Mouse (Mus musculus) 3134 (cell line): ENCODE data around the gene Moap1.

Experiments
- DNase-seq: peaks from one replicate; pipeline ENCODE4 v3.0.0-alpha.2; 2011; ENCODE audit warnings: low spot score; ENCODE audit not compliant: insufficient read length; ENCODE audit errors: extremely low read depth

Moap1 gene

DNA sequence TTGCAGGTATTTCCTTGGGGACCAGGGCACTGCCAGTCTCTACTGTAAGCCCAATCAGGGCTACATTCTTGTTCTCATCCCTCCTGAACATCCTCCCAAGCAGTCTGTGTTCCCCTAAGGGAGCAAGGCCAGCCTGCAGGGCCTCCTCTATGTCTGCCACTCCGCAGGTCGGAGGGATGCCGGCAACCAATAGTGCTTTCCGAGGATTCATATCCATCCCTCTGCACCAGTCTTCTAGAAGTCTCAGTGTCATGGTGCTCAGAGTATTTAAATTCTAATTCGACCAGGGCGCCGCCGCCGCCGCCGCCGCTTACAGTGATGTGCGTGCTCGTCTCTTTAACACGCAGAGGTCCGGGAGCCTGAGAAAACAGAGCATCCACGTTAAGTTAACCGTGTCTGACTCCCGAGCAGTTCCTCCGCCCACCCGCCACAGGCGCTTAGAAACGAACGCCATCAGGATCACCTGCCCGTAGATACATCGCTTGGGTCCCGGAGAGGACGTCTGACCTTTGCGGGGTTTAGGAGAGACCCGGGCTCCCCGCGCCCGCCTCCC lies 349 bp downstream of the Moap1 start:
- DNase-seq, result no peak

DNA sequence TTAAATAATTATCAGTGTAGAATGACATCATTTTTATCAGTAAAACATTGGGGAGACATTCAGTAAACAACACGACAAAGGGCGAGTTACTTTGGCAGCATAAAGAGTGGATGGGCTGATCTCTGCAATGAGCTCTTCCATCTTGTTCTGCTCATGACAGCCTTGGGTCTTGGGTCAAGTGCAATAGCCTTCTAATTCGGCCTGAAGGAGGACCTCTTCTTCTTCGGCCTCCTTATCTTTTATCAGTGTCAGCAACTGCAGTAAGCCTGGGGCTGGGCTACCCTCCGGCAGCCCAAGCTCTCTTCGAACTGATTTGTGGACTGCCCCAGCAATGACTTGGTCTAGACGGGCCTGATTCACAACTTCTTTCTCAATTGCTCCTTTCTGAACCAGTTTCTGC lies 1.4 kb downstream of the Moap1 start:
- DNase-seq, result no peak

DNA sequence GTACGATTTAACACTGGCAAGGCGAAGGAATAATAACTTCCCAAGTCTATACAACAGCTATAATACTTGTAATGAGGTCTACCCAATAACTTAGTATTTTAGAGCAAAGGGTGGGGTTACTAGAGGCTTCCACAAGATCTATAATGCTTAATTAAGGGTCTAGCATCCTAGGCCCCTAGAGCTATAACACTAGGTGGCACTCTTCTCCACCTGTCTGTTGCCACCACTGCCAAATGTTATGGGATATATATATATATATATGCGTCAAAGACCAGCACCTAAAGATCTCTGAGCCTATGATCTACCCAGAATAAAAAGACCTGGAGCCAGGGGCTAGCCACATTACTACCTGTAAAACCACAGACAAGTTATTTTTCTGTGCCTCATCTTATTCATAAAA lies 3.2 kb downstream of the Moap1 start:
- no peak for DNase-seq

DNA sequence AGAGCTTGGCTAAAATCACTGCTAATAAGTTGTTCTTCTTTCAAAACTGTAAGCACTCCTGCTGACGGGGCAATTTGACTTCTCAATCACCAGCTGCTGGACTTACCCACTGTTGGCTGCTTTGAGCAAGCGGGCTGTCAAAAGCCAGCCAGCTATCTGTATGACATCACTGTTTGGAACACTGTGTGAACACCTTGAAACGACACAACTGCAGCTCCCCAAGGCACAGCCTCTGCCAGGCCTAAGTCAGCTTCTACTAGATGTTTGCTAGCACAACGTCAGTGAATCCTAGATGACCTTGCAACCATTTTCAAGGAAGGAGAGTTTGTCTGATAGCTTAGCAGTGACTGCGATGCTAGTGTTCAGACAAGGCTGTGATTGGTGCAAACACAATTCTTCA lies 4.4 kb downstream of the Moap1 start:
- DNase-seq, result no peak

DNA sequence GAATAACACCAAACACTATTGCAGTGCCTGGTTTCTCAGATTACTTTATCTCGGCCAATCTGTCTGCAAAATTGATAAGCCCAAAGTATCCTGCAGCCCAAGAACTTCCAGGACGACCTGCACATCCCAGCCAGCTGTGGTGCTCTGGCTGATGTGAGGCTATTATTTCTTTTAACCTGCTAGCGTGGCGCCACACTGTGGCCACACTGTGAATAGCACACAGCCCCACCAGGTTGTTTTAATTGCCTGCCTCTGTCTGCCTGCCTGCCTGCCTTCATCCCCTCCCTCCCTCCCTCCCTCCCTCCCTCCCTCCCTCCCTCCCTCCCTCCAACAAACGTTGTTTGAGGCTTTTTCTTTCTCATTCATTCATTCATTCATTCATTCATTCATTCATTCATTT lies 10.1 kb downstream of the Moap1 start:
- peak; percentile 27 for DNase-seq

DNA sequence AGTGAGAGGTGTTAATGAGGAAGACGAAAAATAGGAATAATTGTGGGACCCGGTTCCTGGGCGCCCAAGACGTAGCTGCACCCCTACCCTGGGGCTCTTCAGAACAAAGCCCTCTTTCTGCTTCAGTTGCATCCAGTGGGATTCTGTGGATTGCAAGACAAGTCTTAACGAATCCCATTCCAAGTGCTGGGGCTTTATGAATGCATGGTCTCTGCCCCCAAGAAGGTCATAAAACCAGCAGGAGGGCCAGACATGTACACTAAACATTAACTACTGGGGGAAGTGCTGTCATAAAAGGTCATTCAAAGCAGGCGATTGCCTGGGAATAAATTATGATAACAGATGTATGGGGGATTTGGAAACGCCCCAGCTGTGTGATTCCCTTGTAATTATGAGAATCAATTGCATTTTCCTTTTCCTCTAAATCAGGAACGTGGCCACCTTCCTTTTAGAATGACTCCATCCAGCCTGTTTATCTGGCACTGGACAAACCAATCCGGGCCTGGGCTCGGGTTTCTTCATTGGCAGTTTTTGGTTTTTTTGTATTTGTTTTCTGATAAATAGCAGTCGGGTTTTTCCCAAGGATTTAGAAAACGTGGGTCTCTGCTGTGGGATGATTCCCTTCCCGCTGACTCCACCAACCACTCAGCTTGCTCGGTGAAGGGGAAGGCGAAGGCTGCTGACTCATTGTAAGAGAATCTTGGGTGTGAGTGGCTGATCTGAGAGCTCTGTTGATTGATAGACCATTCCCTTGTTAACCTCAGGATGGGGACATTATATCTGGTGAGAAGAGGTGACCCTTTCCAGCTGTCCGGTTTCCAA lies 12.5 kb downstream of the Moap1 start:
- DNase-seq, result peak; percentile 33

DNA sequence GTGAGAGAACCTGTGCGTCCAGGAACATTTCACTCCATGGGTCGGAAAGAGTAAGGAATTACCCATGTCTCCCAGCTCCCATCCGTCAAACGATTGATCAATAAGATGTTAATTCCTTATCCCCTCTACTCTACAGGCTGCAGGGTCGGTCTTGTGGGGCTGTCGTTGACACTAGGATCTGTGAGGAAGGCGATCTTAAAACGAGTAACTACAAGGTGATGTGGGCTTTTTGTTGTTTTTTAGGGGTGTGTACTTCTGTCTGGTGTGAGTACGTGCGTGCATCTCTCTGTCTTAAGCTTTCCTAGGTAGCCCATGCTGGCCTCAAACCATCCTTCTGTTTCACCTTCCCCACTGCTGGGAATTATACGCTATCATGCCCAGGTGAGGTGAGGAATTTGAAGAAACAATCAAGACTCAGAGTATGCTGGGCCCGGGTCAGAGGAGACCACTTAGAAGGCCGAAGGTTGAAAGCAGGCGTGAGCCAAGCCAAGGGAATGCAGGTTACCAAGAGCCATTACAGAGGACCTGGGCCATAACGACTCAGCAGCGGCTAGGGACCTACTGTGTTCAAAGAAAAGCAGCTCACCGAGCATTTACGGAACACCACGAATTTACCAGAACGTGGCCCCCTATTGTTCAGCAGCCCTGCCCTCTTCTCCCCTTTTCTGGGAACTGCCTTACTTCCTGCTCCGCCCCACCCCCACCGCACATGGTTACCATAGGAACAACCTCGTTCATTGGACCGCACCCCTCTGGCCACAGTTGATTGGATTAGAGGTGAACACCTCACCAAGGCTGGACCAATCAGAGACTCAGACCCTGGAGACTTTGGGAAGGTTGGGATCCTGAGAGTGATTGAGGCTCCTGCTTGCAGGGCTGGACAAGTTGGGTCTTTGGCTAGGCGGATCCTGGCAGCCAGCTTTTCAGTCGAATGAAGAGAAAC lies 13.3 kb downstream of the Moap1 start:
- no peak for DNase-seq

DNA sequence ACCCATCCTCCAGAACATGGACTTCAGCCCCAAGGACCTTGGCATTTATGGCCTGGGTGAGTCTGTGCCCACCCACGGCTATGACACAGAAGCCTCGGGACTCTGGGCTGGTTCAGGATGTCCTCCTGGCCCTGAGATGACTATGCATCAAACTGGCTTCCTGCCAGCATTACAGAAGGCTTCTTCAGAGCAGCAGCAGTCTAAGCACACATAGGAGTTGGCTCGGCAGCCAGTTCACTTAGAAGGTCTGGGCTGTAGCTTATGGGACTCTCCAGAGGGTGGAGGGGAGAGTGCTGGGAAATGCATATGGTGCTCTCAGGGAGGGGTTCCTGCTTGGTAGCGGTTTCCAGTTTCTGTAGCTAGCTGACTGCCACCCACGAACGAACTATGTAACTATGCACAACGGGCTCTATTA lies 17.7 kb downstream of the Moap1 start:
- DNase-seq, result no peak

DNA sequence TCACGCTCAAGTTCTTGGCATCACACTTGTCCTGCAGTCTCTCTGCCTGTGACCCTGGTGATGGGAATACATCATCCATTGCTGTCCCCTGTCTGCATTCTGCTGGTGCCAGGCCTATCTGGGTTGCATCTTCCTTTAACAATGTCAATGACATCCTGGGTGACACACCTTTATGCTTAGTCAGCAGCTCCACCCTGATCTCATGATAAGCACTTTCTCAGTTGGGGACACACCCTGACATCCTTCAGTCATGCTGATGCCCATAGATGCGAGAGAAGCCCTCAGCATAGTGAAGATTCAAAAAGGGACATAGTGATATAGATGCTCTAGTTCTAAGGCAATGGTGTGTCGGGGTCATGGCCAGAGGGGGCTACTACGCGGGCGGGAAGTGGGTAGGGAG lies 18.3 kb downstream of the Moap1 start:
- DNase-seq, result no peak

DNA sequence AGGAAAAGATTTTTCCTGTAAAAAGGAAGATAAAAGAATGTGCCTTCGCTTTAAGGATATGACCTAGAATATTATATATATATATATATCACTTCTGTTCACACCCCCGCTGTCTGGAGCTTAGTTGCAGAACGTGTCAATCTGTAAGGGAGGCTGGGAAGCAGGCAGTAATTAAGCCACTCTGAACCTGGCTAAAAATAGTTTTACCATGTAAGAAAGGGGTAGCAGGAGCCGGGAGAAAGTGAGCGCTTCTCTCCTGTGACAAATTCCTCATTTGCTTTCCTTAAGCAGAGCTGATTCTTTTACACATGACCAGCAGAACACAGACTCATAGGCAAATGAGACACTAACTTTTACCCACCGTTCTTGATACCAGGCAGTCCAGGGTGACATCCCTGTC lies 19.6 kb downstream of the Moap1 start:
- no peak for DNase-seq

DNA sequence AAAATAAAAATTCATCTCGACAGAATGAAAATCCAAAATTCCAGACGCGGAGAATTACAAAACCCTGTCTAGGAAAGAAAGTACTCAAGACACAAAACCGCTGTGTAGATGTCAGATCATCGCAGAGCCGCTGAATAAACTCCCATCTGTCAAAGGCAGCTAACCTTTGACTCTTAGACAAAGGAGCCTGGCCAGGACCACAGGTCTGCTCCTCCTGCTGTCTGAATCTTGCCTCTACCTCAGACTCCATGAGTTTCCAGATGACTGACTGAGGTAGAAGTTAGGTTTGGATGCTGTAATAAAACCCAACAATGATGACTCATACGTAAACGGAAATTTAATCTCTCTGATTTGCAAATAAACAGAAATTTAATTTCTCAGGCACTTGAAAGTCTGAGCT lies 20.5 kb downstream of the Moap1 start:
- no peak for DNase-seq

DNA sequence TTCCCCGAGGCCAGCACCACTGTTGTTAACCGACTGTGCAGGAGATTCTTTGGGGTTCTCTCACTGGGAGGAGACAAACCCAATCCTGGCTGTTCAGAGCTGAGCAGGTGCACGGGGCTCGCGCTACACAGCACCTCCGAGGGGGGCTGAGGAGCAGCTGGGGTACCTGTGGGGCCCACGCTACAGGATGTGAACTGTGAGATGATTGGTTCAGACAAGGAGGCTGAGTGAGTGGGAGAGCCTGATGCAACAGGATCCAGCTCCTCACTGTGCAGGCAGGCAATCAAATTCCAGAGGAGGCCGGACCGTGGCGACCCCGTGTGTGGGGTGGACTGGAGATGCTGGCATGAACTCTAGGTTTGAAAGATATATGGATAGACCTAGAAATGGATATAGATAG lies 21.0 kb downstream of the Moap1 start:
- DNase-seq, result no peak

DNA sequence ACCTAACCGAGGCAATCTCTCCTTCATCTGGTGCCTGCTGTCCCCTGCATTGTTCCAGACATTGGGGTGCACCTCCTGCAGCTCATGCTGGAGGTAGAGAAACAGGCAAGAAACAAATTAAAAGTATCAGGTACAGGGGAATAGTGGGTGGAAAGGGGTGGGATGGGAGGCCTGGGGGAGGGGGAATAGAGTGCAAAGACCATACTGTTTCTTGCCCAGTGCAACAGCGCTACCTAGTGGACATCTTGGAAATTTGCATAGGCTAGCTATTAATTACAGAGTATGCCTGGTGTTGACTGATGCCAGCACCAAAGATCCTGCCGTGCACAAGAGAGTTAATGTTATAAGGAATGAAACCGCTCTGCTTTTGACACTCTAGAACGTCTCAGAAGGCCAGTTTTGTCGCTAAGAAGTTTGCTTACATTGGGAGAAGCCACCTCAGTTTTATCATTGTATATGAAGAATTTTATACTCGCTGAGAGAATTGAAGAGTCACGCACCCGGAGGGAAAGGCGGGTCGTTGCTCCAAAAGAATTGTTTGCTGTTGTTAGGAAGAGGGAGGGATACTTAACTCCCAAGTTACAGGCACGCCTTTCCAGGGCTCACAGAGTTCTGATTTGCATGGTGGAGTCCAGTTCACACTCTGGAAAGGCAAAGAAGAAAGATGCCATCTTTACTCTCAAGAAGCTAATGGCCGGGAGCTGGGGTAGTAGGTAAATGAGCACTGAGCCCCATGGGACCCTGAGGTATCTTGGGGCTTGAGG lies 23.7 kb downstream of the Moap1 start:
- no peak for DNase-seq

DNA sequence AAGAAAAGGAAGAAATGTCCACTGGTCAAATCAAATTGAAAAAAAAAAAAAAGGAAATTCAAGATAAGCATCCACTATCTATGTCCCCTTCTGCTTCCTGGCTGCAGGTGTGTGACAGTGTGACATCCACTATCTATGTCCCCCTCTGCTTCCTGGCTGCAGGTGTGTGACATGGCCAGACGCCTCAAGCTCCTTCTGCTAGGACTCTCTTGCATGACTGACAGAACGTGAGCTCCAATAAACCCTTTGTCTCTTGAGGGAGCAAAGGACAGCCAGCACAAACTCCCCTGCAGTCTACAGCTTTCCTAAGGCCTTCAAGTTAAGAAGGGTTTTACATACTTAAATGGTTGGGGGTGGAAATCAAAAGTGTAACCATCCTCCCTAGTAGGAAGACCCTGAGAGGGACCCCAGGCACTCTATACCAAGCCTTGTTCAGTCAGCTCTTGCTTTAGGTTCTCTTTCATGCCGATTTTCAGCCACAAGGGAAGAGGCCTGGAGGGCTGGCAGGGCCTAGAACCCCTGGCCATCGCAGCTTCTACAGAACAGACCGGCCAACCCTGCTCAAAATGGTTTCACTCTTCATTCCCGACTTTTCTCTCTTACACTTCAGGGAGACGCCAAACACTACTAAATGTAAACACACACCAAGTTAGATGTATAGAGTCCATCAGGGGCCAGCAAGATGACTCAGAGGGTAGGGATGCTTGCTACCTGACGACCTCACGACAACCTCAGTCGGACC lies 28.6 kb downstream of the Moap1 start:
- DNase-seq, result no peak

DNA sequence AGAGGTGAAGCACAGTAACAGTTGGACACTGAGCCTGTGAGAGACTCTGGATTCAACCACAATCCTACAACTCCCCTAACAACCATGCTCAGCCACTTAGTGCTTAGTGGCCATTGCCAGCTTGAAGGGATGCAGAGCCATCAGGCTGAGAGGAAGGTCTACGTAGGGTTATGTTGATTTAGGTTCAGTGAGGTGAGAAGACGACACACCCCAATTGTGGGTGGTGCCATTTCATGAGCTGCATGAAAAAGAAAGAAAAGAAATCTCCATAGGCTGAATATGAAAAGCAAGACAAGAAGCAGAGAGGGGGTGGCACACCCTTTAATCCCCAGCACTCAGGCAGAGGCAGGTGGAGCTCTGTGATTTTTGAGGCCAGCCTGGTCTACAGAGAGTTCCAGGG lies 29.3 kb downstream of the Moap1 start:
- no peak for DNase-seq

DNA sequence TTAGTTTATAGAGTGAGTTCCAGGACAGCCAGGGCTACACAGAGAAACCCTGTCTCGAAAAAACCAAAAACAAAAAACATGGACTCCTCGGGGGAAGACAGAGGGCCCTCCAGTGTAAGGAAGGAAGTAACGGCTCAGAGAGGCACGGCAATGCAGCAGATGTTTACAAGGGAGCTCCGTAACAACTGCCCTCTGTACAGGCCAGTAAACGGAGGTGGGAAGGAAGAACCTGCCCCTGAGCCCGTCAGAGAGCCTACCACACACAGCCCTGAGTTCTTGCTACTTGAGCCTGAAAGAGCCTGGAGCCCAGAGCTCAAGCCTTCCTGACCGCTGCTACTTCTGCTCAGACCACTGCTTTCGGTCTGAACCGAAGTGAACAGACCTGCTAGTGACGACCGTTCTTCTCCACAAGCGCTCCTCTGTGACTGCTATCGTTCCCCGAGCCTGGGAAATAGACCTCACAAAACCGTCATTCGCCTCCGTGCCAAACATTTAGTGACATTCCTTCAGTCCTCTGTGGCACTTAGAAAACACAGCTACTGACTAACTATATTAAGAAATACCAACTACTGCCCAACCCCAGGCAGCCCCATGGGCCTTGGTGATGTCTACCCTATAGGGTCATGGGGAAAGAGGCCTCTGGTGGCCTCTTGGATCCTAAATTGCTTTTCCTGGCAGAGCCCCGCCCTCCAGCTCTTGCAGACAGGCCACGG lies 30.2 kb downstream of the Moap1 start:
- DNase-seq, result no peak

DNA sequence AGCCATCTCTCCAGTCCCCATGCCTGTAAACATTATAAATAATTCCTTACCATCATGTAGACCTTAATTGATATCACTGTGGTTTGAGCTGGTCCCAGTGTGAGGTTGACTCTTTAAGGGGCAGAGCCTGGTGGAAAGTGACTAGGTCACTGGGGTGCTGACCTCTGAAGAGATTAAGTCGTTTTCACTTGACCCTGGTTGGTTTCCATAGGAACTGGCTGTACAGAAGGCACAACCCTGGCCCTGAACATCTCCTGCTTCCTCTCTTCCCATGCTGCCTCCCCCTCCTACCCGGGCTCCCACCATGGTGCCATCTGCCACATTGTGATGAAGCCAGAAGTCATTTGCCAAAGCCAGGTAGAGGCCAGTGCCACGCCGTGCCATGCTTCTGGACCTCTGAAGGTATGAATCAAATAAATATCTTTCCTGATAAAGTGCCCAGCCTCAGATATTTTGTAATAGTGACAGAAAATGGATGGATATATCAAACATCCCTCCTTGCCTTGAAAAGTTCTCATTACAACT lies 32.5 kb downstream of the Moap1 start:
- no peak for DNase-seq

DNA sequence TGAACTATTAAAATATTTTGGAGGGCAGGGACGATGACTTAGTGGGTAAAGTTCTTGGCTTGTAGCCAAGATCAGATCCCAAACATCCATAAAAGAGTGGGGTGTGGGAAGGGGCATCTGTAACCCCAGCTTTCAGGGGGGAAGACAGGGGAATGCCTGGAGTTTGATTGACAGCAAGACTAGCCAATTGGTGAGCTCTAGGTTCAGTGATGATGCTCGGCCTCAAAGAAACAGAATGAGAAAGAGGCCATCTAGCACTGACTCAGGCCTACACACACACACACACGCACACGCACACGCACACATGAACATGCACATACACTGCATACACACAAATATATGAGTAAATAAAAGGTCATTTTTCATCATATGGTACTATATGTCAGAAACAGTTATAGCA lies 33.6 kb downstream of the Moap1 start:
- no peak for DNase-seq

DNA sequence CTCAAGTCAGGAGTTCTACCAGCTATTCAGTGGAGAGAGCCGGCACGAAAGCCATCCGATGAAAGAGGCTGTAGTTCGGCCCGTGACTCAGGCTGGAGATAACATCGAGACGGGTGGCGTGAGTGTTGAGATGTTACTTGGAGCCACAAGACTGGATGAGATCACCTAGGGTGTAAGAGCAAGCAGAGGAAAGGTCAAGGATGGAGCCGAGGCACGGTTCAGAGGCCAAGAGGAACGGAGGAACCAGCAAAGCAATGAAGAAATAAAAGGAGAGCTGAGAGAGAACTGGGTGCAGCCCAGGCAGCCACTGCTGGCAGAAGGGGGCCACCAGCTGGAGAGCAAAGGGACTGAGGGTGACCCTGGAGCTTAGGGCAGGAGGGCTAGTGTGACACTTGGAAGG lies 35.2 kb downstream of the Moap1 start:
- peak; percentile 51 for DNase-seq
